ENCODE assay signal across 1 mouse cellular context in the genomic region with DNA sequence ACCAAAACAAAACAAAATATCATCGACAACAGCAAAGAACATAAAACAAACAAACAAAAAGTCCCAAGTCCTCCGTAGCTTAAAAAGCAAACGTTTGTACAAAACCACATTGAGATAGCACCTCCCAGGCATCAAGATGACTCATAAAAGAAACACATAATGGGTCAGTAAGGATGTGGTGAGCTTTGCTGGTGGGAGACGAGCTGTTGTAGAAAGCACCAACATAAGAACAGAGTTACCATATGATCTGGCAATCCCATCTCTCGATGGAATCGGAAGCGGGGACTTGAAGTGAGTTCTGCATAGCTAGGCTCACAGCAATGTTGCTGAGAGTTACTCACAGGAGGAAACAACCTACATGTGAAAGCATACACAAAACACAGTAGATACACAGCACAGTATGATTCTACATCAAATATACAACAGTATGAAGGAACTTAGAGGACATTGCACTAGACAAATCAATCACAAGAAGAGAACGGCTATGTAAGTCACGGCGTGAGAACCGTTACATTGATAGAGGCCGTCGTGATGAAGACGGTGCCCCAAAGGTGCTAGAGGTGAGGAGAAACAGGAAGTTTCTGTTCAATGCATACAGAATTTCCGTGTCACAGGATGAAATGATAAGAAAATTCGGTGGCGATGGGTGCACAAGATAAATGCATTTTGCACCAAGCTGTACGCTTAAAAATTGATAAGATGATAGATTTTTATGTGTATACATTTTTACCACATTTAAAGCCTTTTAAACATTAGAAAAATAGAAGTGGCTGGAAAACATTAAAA.
TF ChIP-seq lines count a peak whose summit lies in the region.

No protein-coding gene starts in this region.

TF ChIP-seq in MEL, 35 proteins besides CTCF, POLR2A, EP300 and RAD21 (continued from another document):
- no peak for TF ChIP-seq ZKSCAN1 (IDR thresholded peaks at IDR 0.05; ENCODE audit: low read depth, low read length)
- TF ChIP-seq MAX (IDR thresholded peaks at IDR 0.05; ENCODE audit: low read length): peak; percentile 56
- TF ChIP-seq E2F4 (IDR thresholded peaks at IDR 0.05; ENCODE audit: borderline replicate concordance, low read depth, low read length): no peak
- TF ChIP-seq USF2 (IDR thresholded peaks at IDR 0.05; ENCODE audit: borderline replicate concordance in 1 of 2, insufficient read depth in 1 of 2, low read depth in 1 of 2, low read length in 2 of 2): no peak
- TF ChIP-seq ZNF384 (IDR thresholded peaks at IDR 0.05; ENCODE audit: low read depth, low read length): no peak
- TF ChIP-seq CHD2 (IDR thresholded peaks at IDR 0.05; ENCODE audit: low read length): no peak
- TF ChIP-seq SIN3A (IDR thresholded peaks at IDR 0.05; ENCODE audit: low read length): peak; percentile 26; the same call in 1 of the 2 replicates
- peak; percentile 70 for TF ChIP-seq GATA1 (IDR thresholded peaks at IDR 0.05; ENCODE audit: low read depth, low read length)
- 0 out of 2 replicates have a peak, but pooled peaks have one; percentile 10 for TF ChIP-seq ELF1 (IDR thresholded peaks at IDR 0.05; ENCODE audit: low read depth, low read length)
- TF ChIP-seq CHD1 (IDR thresholded peaks at IDR 0.05; ENCODE audit: low read depth, low read length): no peak
- TF ChIP-seq HCFC1 (IDR thresholded peaks at IDR 0.05; ENCODE audit: low read depth, low read length): no peak
- no peak for TF ChIP-seq ZC3H11A (IDR thresholded peaks at IDR 0.05; ENCODE audit: low read depth, low read length)
- no peak for TF ChIP-seq UBTF (IDR thresholded peaks at IDR 0.05; ENCODE audit: borderline replicate concordance, insufficient read depth, low read depth, low read length)
- no peak for TF ChIP-seq NRF1 (IDR thresholded peaks at IDR 0.05; ENCODE audit: insufficient read depth, low read depth, low read length, poor library complexity, severe bottlenecking)
